In genomic region chr1:54896109-54897085, GRCm38 (mm10) we compare ENCODE assay signal across 9 mouse cellular contexts. TPM values are rescaled to one million over a fixed set of nuclear protein-coding genes. Genes with fewer than 3 reads are reported as not detected.
DNase-seq lines count a peak whose midpoint lies in the region; ATAC-seq and TF ChIP-seq lines count a peak whose summit lies in the region.
"Had no signal": no experiment of that assay in that cellular context is flagged by ENCODE, and none has a peak within 500 bp of the region (broad histone marks: within the 10 kb centered on the region; RNA-seq: fewer than 3 reads in every experiment).

No protein-coding gene starts in this region.

- in situ Hi-C loops in Patski (cut with MboI; ENCODE audit: low pct_unique_long_range_greater_than_20kb): no loop called here

- no peak for TF ChIP-seq CTCF in Patski (IDR thresholded peaks at IDR 0.05)

- DNase-seq in hindbrain, embryonic 11.5 days (ENCODE audit: low spot score): no peak
- no peak for DNase-seq in Patski (ENCODE audit: low read depth, low spot score)
- peak; percentile 66 to 79 for DNase-seq in frontal cortex, adult 2 months (ENCODE audit: extremely low spot score in 1 of 2, low spot score in 1 of 2)
- DNase-seq in telencephalon, adult 2 months (ENCODE audit: low read depth, low spot score): peak; percentile 79
- no peak for DNase-seq in gastrocnemius, adult 18-20 months (ENCODE audit: low spot score)
- DNase-seq in adrenal gland, adult 18-20 months (ENCODE audit: low spot score in 2 of 2): no peak

- H3K9ac ChIP-seq in hindbrain, embryonic 15.5 days: no peak overlapping the region
- H3K9ac ChIP-seq in hindbrain, embryonic 11.5 days (ENCODE audit: low read depth, low read length): no peak overlapping the region
- H3K9ac ChIP-seq in lung, embryonic 16.5 days (ENCODE audit: low read length): no peak overlapping the region
- H3K9ac ChIP-seq: heart, embryonic 15.5 days had no signal

- CTCF ChIA-PET in Patski (lab: Charles Lee): interaction anchor here (0.8 to 2.1 kb wide), 4 partner anchors 8 to 50 kb away, joined by 3 to 6 read pairs (median 4); no protein-coding TSS in a partner anchor

- no peaks in the 10 kb centered on the region for H3K27me3 ChIP-seq in hindbrain, embryonic 15.5 days
- no peaks in the 10 kb centered on the region for H3K27me3 ChIP-seq in hindbrain, embryonic 11.5 days (ENCODE audit: control insufficient read depth, insufficient read depth, low read length)
- no peaks in the 10 kb centered on the region for H3K27me3 ChIP-seq in Patski
- H3K27me3 ChIP-seq in lung, embryonic 16.5 days (ENCODE audit: control insufficient read depth, insufficient read depth, low read depth, low read length): no peaks in the 10 kb centered on the region
- H3K27me3 ChIP-seq: heart, embryonic 15.5 days had no signal

- no peaks in the 10 kb centered on the region for H3K36me3 ChIP-seq in hindbrain, embryonic 15.5 days
- H3K36me3 ChIP-seq in hindbrain, embryonic 11.5 days (ENCODE audit: control insufficient read depth, insufficient read depth, low read length): no peaks in the 10 kb centered on the region
- no peaks in the 10 kb centered on the region for H3K36me3 ChIP-seq in lung, embryonic 16.5 days (ENCODE audit: control insufficient read depth, insufficient read depth, low read length)
- H3K36me3 ChIP-seq: heart, embryonic 15.5 days had no signal

- POLR2A ChIA-PET in Patski (lab: Charles Lee): interaction anchor here (0.6 to 1.5 kb wide), 4 partner anchors 11 to 359 kb away, joined by 3 to 4 read pairs (median 3); no protein-coding TSS in a partner anchor

- no peaks in the 10 kb centered on the region for H3K9me3 ChIP-seq in hindbrain, embryonic 15.5 days
- H3K9me3 ChIP-seq in hindbrain, embryonic 11.5 days (ENCODE audit: control insufficient read depth, low read length): no peaks in the 10 kb centered on the region
- H3K9me3 ChIP-seq in lung, embryonic 16.5 days (ENCODE audit: control insufficient read depth, low read length): no peaks in the 10 kb centered on the region
- H3K9me3 ChIP-seq: heart, embryonic 15.5 days had no signal

- H3K4me3 ChIP-seq in hindbrain, embryonic 15.5 days: no peak overlapping the region
- no peak overlapping the region for H3K4me3 ChIP-seq in hindbrain, embryonic 11.5 days (ENCODE audit: low read depth, low read length)
- no peak overlapping the region for H3K4me3 ChIP-seq in lung, embryonic 16.5 days (ENCODE audit: low read length)
- H3K4me3 ChIP-seq: heart, embryonic 15.5 days had no signal

- 56% methylated on average over 12 of the region's 12 CpGs for WGBS in hindbrain, embryonic 15.5 days
- WGBS in hindbrain, embryonic 11.5 days: 76% methylated on average over 11 of the region's 12 CpGs
- WGBS in lung, embryonic 16.5 days: 28% methylated on average over 11 of the region's 12 CpGs

- H3K4me2 ChIP-seq in hindbrain, embryonic 15.5 days: no peak overlapping the region
- H3K4me2 ChIP-seq in hindbrain, embryonic 11.5 days (replicated peaks; ENCODE audit: low read depth, low read length): no peak overlapping the region
- H3K4me2 ChIP-seq in lung, embryonic 16.5 days (ENCODE audit: low read depth, low read length): peak overlapping the region; percentile 7; the same call in 1 of the 2 replicates
- H3K4me2 ChIP-seq: heart, embryonic 15.5 days had no signal

- ATAC-seq in hindbrain, embryonic 15.5 days (ENCODE audit: low FRiP score, low read depth): no peak
- no peak for ATAC-seq in hindbrain, embryonic 11.5 days (ENCODE audit: low FRiP score)
- peak; percentile 61 for ATAC-seq in Patski
- ATAC-seq in lung, embryonic 16.5 days (ENCODE audit: low read depth): peak; percentile 91

- 0 out of 2 replicates have a peak overlapping the region, but pooled peaks have one; percentile 34 for H3K27ac ChIP-seq in hindbrain, embryonic 15.5 days (replicated peaks)
- H3K27ac ChIP-seq in hindbrain, embryonic 11.5 days (ENCODE audit: low read depth, low read length): no peak overlapping the region
- H3K27ac ChIP-seq in lung, embryonic 16.5 days (ENCODE audit: low read length): peak overlapping the region; percentile 49
- H3K27ac ChIP-seq: heart, embryonic 15.5 days had no signal

- H3K4me1 ChIP-seq in hindbrain, embryonic 15.5 days (replicated peaks): peaks cover 39% of the 10 kb centered on the region
- no peaks in the 10 kb centered on the region for H3K4me1 ChIP-seq in hindbrain, embryonic 11.5 days (replicated peaks; ENCODE audit: control insufficient read depth, insufficient read depth, low read length)
- H3K4me1 ChIP-seq in lung, embryonic 16.5 days (replicated peaks; ENCODE audit: control insufficient read depth, insufficient read depth, low read length): peaks cover 32% of the 10 kb centered on the region

RNA-seq across cellular contexts. Expression of gene Ankrd44, which starts 29.8 kb away (rescaled TPM):
- 19.8 and 21.1 TPM in 2 replicates for polyA plus RNA-seq in hindbrain, embryonic 15.5 days (2015; fragmentation: Nextera tagmentation; extraction: Ambion mirVana)
- polyA plus RNA-seq in hindbrain, embryonic 11.5 days (2014; fragmentation: Nextera tagmentation; extraction: Ambion mirVana): 15.1 and 19.4 TPM in 2 replicates
- 31.2 TPM for polyA plus RNA-seq in Patski (2021)
- 15.9 and 18.9 TPM in 2 replicates for polyA plus RNA-seq in frontal cortex, adult 2 months (2012; rRNA removed)
- polyA plus RNA-seq in lung, embryonic 16.5 days (2015; fragmentation: Nextera tagmentation; extraction: Ambion mirVana): 19.5 and 25.6 TPM in 2 replicates
- 1 to 10 TPM; 5.0 to 6.5 TPM for total RNA-seq in gastrocnemius, adult 18-20 months (2021)
- total RNA-seq in adrenal gland, adult 18-20 months (2021): 10 to 100 TPM; 15.5 to 19.9 TPM

Comparison
In these comparisons a context has a peak if more than half of its experiments do, and no peak if none do; other contexts are left out.
1. ATAC-seq: peak in Patski (single experiment) and lung, embryonic 16.5 days (single experiment); none in hindbrain, embryonic 15.5 days (single experiment) and hindbrain, embryonic 11.5 days (single experiment).
2. DNase-seq: peak in frontal cortex, adult 2 months (2 of 2) and telencephalon, adult 2 months (single experiment); none in hindbrain, embryonic 11.5 days (single experiment), Patski (single experiment), gastrocnemius, adult 18-20 months (single experiment) and adrenal gland, adult 18-20 months (0 of 2).